Mouse (Mus musculus): ENCODE results near the gene Enkd1. TPM values are rescaled to one million over a fixed set of nuclear protein-coding genes. Genes with fewer than 3 reads are reported as not detected.

Enkd1 gene
- polyA plus RNA-seq, 1 experiment from 2014 or later: 42.3 TPM

GRCm38 (mm10) chr8:105706426-105706825 lies 1.6 kb downstream of the Enkd1 start:
- ATAC-seq (ENCODE audit: insufficient number of reproducible peaks, low FRiP score, low TSS enrichment, low read depth): no peak
- Histone ChIP-seq H3K4me2 (ENCODE audit: low read depth, severe bottlenecking) (peak overlapping the region; percentile 59), H3K9me3 (ENCODE audit: control insufficient read depth, low read length) (no peaks in the 10 kb centered on the region), H3K9ac (ENCODE audit: low read length) (peak overlapping the region; percentile 73; the same call in 1 of the 2 replicates), H3K4me1 (ENCODE audit: control insufficient read depth, insufficient read depth, low read length) (peaks cover 8% of the 10 kb centered on the region), H3K36me3 (ENCODE audit: control insufficient read depth, insufficient read depth, low read length) (peaks cover 2% of the 10 kb centered on the region; the same call in 1 of the 2 replicates), H3K27ac (replicated peaks; ENCODE audit: low read depth, low read length) (no peak overlapping the region), H3K4me3 (ENCODE audit: low read depth, low read length) (no peak overlapping the region), H3K27me3 (ENCODE audit: control insufficient read depth, insufficient read depth, low read length) (no peaks in the 10 kb centered on the region)
- no peak for DNase-seq (ENCODE audit: low spot score)
- 85% methylated on average over 12 of the region's 12 CpGs for WGBS

DNA sequence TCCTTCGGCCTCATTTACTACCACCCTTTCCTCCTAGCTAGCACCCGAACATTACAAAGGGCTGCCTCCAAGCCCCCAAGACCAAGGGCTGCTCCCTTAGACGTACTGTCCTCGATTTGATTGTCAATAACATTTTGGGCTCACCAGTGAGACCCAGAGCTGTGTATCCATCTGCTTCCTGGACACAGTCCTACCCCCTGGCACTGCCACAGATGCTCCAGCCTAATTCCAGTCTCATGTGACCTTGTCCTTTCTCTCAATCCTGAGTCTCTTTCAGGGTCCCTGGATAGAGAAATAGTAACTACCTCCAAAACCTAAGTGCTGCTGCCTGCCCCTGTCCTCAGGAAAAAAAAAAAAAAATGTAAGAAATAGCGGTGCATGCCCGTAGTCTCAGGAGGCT lies 3.1 kb downstream of the Enkd1 start:
- no peak overlapping the region for H3K4me2 ChIP-seq (ENCODE audit: low read depth, severe bottlenecking)
- DNase-seq (ENCODE audit: low spot score) (no peak), ATAC-seq (ENCODE audit: insufficient number of reproducible peaks, low FRiP score, low TSS enrichment, low read depth) (no peak)
- H3K9ac ChIP-seq (ENCODE audit: low read length): no peak overlapping the region; the same call in 1 of the 2 replicates
- no peak overlapping the region for H3K4me3 ChIP-seq (ENCODE audit: low read depth, low read length)
- H3K36me3 ChIP-seq (ENCODE audit: control insufficient read depth, insufficient read depth, low read length): peaks cover 2% of the 10 kb centered on the region; the same call in 1 of the 2 replicates
- 91% methylated on average over 6 of the region's 6 CpGs for WGBS
- no peaks in the 10 kb centered on the region for H3K9me3 ChIP-seq (ENCODE audit: control insufficient read depth, low read length)
- no peak overlapping the region for H3K27ac ChIP-seq (replicated peaks; ENCODE audit: low read depth, low read length)
- peaks cover 12% of the 10 kb centered on the region for H3K4me1 ChIP-seq (ENCODE audit: control insufficient read depth, insufficient read depth, low read length)
- H3K27me3 ChIP-seq (ENCODE audit: control insufficient read depth, insufficient read depth, low read length): no peaks in the 10 kb centered on the region

DNA sequence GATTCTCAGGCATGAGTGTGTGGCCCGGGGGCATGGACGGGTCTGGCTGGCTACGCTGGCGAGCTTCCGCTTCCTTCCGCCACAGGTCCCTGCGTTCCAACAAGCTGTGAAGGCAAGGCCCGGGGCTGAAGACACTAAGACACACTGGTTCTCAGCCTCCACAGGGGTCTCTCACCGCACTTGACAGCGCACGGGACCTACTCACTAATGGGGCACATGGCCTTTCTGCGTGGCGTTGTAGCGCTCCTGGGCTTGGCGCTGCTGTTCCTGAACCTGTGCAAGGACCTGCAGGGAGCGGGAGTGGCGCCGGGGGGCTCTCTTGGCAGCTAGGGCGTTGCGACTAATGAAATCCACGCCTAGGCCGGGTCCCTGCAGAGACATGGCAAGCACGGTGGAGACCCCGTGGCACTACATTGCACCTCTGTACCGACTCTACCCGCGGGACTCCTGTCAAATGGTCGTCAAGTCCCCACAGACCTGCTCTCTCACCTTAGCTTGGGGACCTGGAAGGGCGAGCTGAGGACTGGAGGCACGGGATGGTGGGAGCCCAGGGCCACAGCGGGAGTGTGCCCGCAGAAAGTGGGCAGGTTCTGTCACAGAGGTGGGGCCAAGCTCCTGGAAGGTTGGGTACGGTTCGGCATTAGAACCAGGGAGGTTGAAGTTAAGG lies 3.7 kb downstream of the Enkd1 start:
- no peak overlapping the region for H3K4me3 ChIP-seq (ENCODE audit: low read depth, low read length)
- H3K4me1 ChIP-seq (ENCODE audit: control insufficient read depth, insufficient read depth, low read length): peaks cover 15% of the 10 kb centered on the region
- DNase-seq (ENCODE audit: low spot score) (no peak), ATAC-seq (ENCODE audit: insufficient number of reproducible peaks, low FRiP score, low TSS enrichment, low read depth) (no peak)
- H3K9me3 ChIP-seq (ENCODE audit: control insufficient read depth, low read length): no peaks in the 10 kb centered on the region
- H3K36me3 ChIP-seq (ENCODE audit: control insufficient read depth, insufficient read depth, low read length): peaks cover 2% of the 10 kb centered on the region; the same call in 1 of the 2 replicates
- WGBS: 92% methylated on average over 34 of the region's 34 CpGs
- no peak overlapping the region for H3K9ac ChIP-seq (ENCODE audit: low read length)
- H3K4me2 ChIP-seq (ENCODE audit: low read depth, severe bottlenecking): no peak overlapping the region
- H3K27me3 ChIP-seq (ENCODE audit: control insufficient read depth, insufficient read depth, low read length): no peaks in the 10 kb centered on the region
- H3K27ac ChIP-seq (replicated peaks; ENCODE audit: low read depth, low read length): no peak overlapping the region

GRCm38 (mm10) chr8:105702731-105703415 lies 5.1 kb downstream of the Enkd1 start:
- no peak for ATAC-seq (ENCODE audit: insufficient number of reproducible peaks, low FRiP score, low TSS enrichment, low read depth)
- no peak overlapping the region for H3K27ac ChIP-seq (replicated peaks; ENCODE audit: low read depth, low read length)
- no peak overlapping the region for H3K9ac ChIP-seq (ENCODE audit: low read length)
- H3K27me3 ChIP-seq (ENCODE audit: control insufficient read depth, insufficient read depth, low read length): no peaks in the 10 kb centered on the region
- H3K4me2 ChIP-seq (ENCODE audit: low read depth, severe bottlenecking): no peak overlapping the region
- H3K4me1 ChIP-seq (ENCODE audit: control insufficient read depth, insufficient read depth, low read length): peaks cover 15% of the 10 kb centered on the region
- peaks cover 9% of the 10 kb centered on the region for H3K36me3 ChIP-seq (ENCODE audit: control insufficient read depth, insufficient read depth, low read length)
- no peak for DNase-seq (ENCODE audit: low spot score)
- 0 out of 2 replicates have a peak overlapping the region, but pooled peaks have one; percentile 6 for H3K4me3 ChIP-seq (ENCODE audit: low read depth, low read length)
- WGBS: 93% methylated on average over 24 of the region's 24 CpGs
- no peaks in the 10 kb centered on the region for H3K9me3 ChIP-seq (ENCODE audit: control insufficient read depth, low read length)

DNA sequence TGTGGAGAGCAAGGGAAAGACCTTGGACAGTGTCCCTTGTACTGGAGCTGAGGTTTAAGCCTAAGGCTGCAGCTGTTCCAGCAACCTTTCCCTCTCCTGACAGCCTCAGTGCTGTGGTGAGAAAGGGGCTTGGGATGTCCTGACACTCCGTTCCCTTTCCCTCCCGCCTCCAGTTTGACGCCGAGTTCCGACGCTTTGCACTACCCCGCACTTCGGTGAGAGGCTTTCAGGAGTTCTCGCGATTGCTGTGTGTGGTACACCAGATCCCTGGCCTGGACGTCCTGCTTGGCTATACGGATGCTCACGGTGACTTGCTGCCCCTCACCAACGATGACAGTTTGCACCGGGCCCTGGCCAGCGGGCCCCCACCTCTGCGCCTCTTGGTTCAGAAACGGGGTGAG lies 6.0 kb downstream of the Enkd1 start:
- Histone ChIP-seq H3K9me3 (ENCODE audit: control insufficient read depth, low read length) (no peaks in the 10 kb centered on the region), H3K4me3 (ENCODE audit: low read depth, low read length) (peak overlapping the region; percentile 46), H3K4me2 (ENCODE audit: low read depth, severe bottlenecking) (peak overlapping the region; percentile 70), H3K27me3 (ENCODE audit: control insufficient read depth, insufficient read depth, low read length) (no peaks in the 10 kb centered on the region), H3K27ac (replicated peaks; ENCODE audit: low read depth, low read length) (no peak overlapping the region; the same call in 1 of the 2 replicates), H3K36me3 (ENCODE audit: control insufficient read depth, insufficient read depth, low read length) (peaks cover 10% of the 10 kb centered on the region), H3K9ac (ENCODE audit: low read length) (peak overlapping the region; percentile 39), H3K4me1 (ENCODE audit: control insufficient read depth, insufficient read depth, low read length) (peaks cover 15% of the 10 kb centered on the region)
- ATAC-seq (ENCODE audit: insufficient number of reproducible peaks, low FRiP score, low TSS enrichment, low read depth) (no peak), DNase-seq (ENCODE audit: low spot score) (no peak)
- 44% methylated on average over 18 of the region's 18 CpGs for WGBS

GRCm38 (mm10) chr8:105700966-105701824 lies 6.8 kb downstream of the Enkd1 start, which contains the start of the genes Acd and Pard6a:
Gene Acd, minus strand, starts transcription at chr8:105701102.
Gene Pard6a, plus strand, starts transcription at chr8:105701148.
- DNase-seq (ENCODE audit: low spot score) (peak; percentile 98), ATAC-seq (ENCODE audit: insufficient number of reproducible peaks, low FRiP score, low TSS enrichment, low read depth) (peak; percentile 65)
- under 1% methylated on average over 60 of the region's 60 CpGs for WGBS
- H3K36me3 ChIP-seq (ENCODE audit: control insufficient read depth, insufficient read depth, low read length): peaks cover 10% of the 10 kb centered on the region
- peaks cover 10% of the 10 kb centered on the region for H3K4me1 ChIP-seq (ENCODE audit: control insufficient read depth, insufficient read depth, low read length)
- H3K9ac ChIP-seq (ENCODE audit: low read length): peak within 1 kb of the TSS; percentile 39
- peak within 1 kb of the TSS; percentile 46 for H3K4me3 ChIP-seq (ENCODE audit: low read depth, low read length)
- peak within 1 kb of the TSS; percentile 60 for H3K27ac ChIP-seq (replicated peaks; ENCODE audit: low read depth, low read length)
- H3K4me2 ChIP-seq (ENCODE audit: low read depth, severe bottlenecking): peak within 1 kb of the TSS; percentile 74
- no peaks in the 10 kb centered on the region for H3K9me3 ChIP-seq (ENCODE audit: control insufficient read depth, low read length)
- no peaks in the 10 kb centered on the region for H3K27me3 ChIP-seq (ENCODE audit: control insufficient read depth, insufficient read depth, low read length)

DNA sequence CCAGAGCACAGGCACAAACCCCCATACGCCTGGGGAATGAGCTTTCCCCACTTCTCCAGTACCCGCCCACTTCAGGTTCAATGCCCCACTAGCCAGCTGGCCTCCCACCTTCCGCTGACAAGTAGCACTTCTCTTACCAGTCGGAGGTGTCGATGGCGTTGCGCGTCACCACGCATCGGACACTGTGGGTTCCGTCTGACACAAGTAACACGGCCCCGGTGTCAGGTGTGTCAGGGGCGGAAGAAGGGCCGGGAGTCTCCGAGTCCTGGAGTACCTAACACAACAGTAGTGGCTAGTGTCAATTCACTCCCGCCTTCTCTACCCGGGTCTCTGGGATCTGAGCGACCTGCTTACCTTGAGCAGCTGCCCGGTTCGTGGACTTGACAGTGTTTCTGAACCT lies 7.4 kb downstream of the Enkd1 start:
- Histone ChIP-seq H3K4me3 (ENCODE audit: low read depth, low read length) (peak overlapping the region; percentile 46), H3K4me2 (ENCODE audit: low read depth, severe bottlenecking) (peak overlapping the region; percentile 74), H3K9me3 (ENCODE audit: control insufficient read depth, low read length) (no peaks in the 10 kb centered on the region), H3K9ac (ENCODE audit: low read length) (peak overlapping the region; percentile 8), H3K36me3 (ENCODE audit: control insufficient read depth, insufficient read depth, low read length) (peaks cover 10% of the 10 kb centered on the region), H3K27me3 (ENCODE audit: control insufficient read depth, insufficient read depth, low read length) (0 out of 2 replicates have a peak, but pooled peaks cover under 1% of the 10 kb centered on the region), H3K27ac (replicated peaks; ENCODE audit: low read depth, low read length) (peak overlapping the region; percentile 60; the same call in 1 of the 2 replicates), H3K4me1 (ENCODE audit: control insufficient read depth, insufficient read depth, low read length) (peaks cover 10% of the 10 kb centered on the region; the same call in 1 of the 2 replicates)
- ATAC-seq (ENCODE audit: insufficient number of reproducible peaks, low FRiP score, low TSS enrichment, low read depth) (peak; percentile 26), DNase-seq (ENCODE audit: low spot score) (no peak)
- 0% methylated on average over 21 of the region's 21 CpGs for WGBS

All from limb, embryonic 11.5 days (tissue).